Mouse (Mus musculus) embryonic facial prominence, embryonic 15.5 days (tissue): ENCODE results near the gene Ckmt2. TPM values are rescaled to one million over a fixed set of nuclear protein-coding genes. Genes with fewer than 3 reads are reported as not detected.

Experiments used
- ATAC-seq: fragments of 200-750 bp; cut with Nextera tagmentation; 2 replicates; pipeline ENCODE4 v1.8.0; 2017; ENCODE audit warnings: low read depth, moderate TSS enrichment; ENCODE audit not compliant: insufficient number of reproducible peaks, low FRiP score, low TSS enrichment
- H3K27ac ChIP-seq: fragments of 300-500 bp; sonication (generic); replicated peaks from 2 replicates; pipeline ENCODE4 v1.5.1; 2015; ENCODE audit warnings: mild to moderate bottlenecking, inconsistent platforms
- H3K27me3 ChIP-seq: fragments of 300-500 bp; sonication (generic); 2 replicates; pipeline ENCODE4 v1.6.1; 2015; ENCODE audit warnings: inconsistent platforms
- H3K36me3 ChIP-seq: fragments of 300-500 bp; sonication (generic); 2 replicates; pipeline ENCODE4 v1.6.1; 2015; ENCODE audit warnings: mild to moderate bottlenecking, inconsistent platforms
- H3K4me1 ChIP-seq: fragments of 300-500 bp; sonication (generic); 2 replicates; pipeline ENCODE4 v1.6.1; 2015; ENCODE audit warnings: inconsistent platforms
- H3K4me2 ChIP-seq: fragments of 300-500 bp; sonication (generic); replicated peaks from 2 replicates; pipeline ENCODE4 v1.6.1; 2015; ENCODE audit warnings: mild to moderate bottlenecking, inconsistent platforms
- H3K4me3 ChIP-seq: fragments of 300-500 bp; sonication (generic); replicated peaks from 2 replicates; pipeline ENCODE4 v1.5.1; 2015; ENCODE audit warnings: mild to moderate bottlenecking, inconsistent platforms
- H3K9ac ChIP-seq: fragments of 300-500 bp; sonication (generic); 2 replicates; pipeline ENCODE4 v1.6.1; 2015; ENCODE audit warnings: inconsistent platforms
- H3K9me3 ChIP-seq: fragments of 300-500 bp; sonication (generic); replicated peaks from 2 replicates; pipeline ENCODE4 v1.6.1; 2016; ENCODE audit warnings: inconsistent platforms
- WGBS: fragments of 180-500 bp; shearing (Covaris S2); methylation state at CpG from one replicate; pipeline ENCODE4 v1.1.7; 2015; 5-methylcytosine and 5-hydroxymethylcytosine counted together
- polyA plus RNA-seq: library from polyadenylated mRNA; unstranded; fragments of >200 nt; fragmentation: Nextera tagmentation; extraction: Ambion mirVana; gene quantifications from 2 replicates; pipeline ENCODE4 v1.2.1, GENCODE M21; 2015

Ckmt2 gene
- polyA plus RNA-seq, result 1.2 and 1.4 TPM in 2 replicates

- ATAC-seq, result no peak
- Histone ChIP-seq H3K36me3 (no peaks in the 10 kb centered on the region), H3K4me1 (peaks cover 20% of the 10 kb centered on the region), H3K27ac (0 out of 2 replicates have a peak within 1 kb of the TSS, but pooled peaks have one; percentile 44), H3K9me3 (no peaks in the 10 kb centered on the region), H3K4me2 (no peak within 1 kb of the TSS), H3K4me3 (no peak within 1 kb of the TSS), H3K27me3 (no peaks in the 10 kb centered on the region), H3K9ac (no peak within 1 kb of the TSS)
- 68% methylated on average over 5 of the region's 5 CpGs for WGBS
Measured at GRCm38 (mm10) chr13:91876741-91877349, at the start of gene Ckmt2. Ckmt2 (minus strand) TSS chr13:91876885.

- 56% methylated on average over 3 of the region's 3 CpGs for WGBS
Measured at GRCm38 (mm10) chr13:91921010-91921409, 44.3 kb upstream of the Ckmt2 start.

GRCm38 (mm10) chr13:91918764-91919163, 42.1 kb upstream of the Ckmt2 start:
- Histone ChIP-seq H3K9me3 (no peaks in the 10 kb centered on the region), H3K27me3 (no peaks in the 10 kb centered on the region), H3K27ac (peak overlapping the region; percentile 44; the same call in 1 of the 2 replicates), H3K9ac (no peak overlapping the region), H3K4me1 (peaks cover 21% of the 10 kb centered on the region), H3K4me3 (no peak overlapping the region), H3K4me2 (no peak overlapping the region), H3K36me3 (no peaks in the 10 kb centered on the region)
- ATAC-seq, result 0 out of 2 replicates have a peak, but pooled peaks have one; percentile 13
- 53% methylated on average over 5 of the region's 5 CpGs for WGBS

More at GRCm38 (mm10) chr13:91921010-91921409, 44.3 kb upstream of the Ckmt2 start:
- no peak overlapping the region for H3K4me2 ChIP-seq
- no peak overlapping the region for H3K4me3 ChIP-seq
- no peak overlapping the region for H3K9ac ChIP-seq
- no peaks in the 10 kb centered on the region for H3K27me3 ChIP-seq
- H3K9me3 ChIP-seq, result no peaks in the 10 kb centered on the region
- ATAC-seq, result no peak
- H3K36me3 ChIP-seq, result no peaks in the 10 kb centered on the region
- H3K27ac ChIP-seq, result no peak overlapping the region
- H3K4me1 ChIP-seq, result peaks cover 13% of the 10 kb centered on the region

GRCm38 (mm10) chr13:91917835-91918234, 41.1 kb upstream of the Ckmt2 start:
- Histone ChIP-seq H3K9ac (no peak overlapping the region), H3K27me3 (no peaks in the 10 kb centered on the region), H3K4me1 (peaks cover 21% of the 10 kb centered on the region), H3K36me3 (no peaks in the 10 kb centered on the region), H3K4me2 (no peak overlapping the region), H3K9me3 (no peaks in the 10 kb centered on the region), H3K4me3 (no peak overlapping the region), H3K27ac (no peak overlapping the region)
- ATAC-seq, result no peak
- WGBS, result 90% methylated on average over 2 of the region's 2 CpGs

GRCm38 (mm10) chr13:91916308-91916707, 39.6 kb upstream of the Ckmt2 start:
- peaks cover 21% of the 10 kb centered on the region for H3K4me1 ChIP-seq
- ATAC-seq, result no peak
- no peaks in the 10 kb centered on the region for H3K36me3 ChIP-seq
- no peaks in the 10 kb centered on the region for H3K9me3 ChIP-seq
- no peak overlapping the region for H3K4me3 ChIP-seq
- H3K9ac ChIP-seq, result no peak overlapping the region
- WGBS, result 68% methylated on average over 5 of the region's 5 CpGs
- H3K4me2 ChIP-seq, result no peak overlapping the region
- no peak overlapping the region for H3K27ac ChIP-seq
- H3K27me3 ChIP-seq, result no peaks in the 10 kb centered on the region

GRCm38 (mm10) chr13:91915582-91916239, 39.0 kb upstream of the Ckmt2 start:
- WGBS, result 64% methylated on average over 6 of the region's 6 CpGs
- H3K9me3 ChIP-seq, result no peaks in the 10 kb centered on the region
- H3K4me1 ChIP-seq, result peaks cover 21% of the 10 kb centered on the region
- H3K27ac ChIP-seq, result no peak overlapping the region
- H3K4me2 ChIP-seq, result no peak overlapping the region
- no peaks in the 10 kb centered on the region for H3K27me3 ChIP-seq
- no peaks in the 10 kb centered on the region for H3K36me3 ChIP-seq
- ATAC-seq, result peak; percentile 67
- H3K9ac ChIP-seq, result no peak overlapping the region
- H3K4me3 ChIP-seq, result no peak overlapping the region

- no peak overlapping the region for H3K4me3 ChIP-seq
- H3K27ac ChIP-seq, result no peak overlapping the region
- no peaks in the 10 kb centered on the region for H3K36me3 ChIP-seq
- no peak for ATAC-seq
- H3K4me2 ChIP-seq, result no peak overlapping the region
- no peaks in the 10 kb centered on the region for H3K9me3 ChIP-seq
- no peaks in the 10 kb centered on the region for H3K27me3 ChIP-seq
- WGBS, result 54% methylated on average over 4 of the region's 4 CpGs
- no peak overlapping the region for H3K9ac ChIP-seq
- peaks cover 21% of the 10 kb centered on the region for H3K4me1 ChIP-seq
Measured at GRCm38 (mm10) chr13:91915192-91915581, 38.5 kb upstream of the Ckmt2 start.

- ATAC-seq, result no peak
- Histone ChIP-seq H3K9me3 (no peaks in the 10 kb centered on the region), H3K27me3 (no peaks in the 10 kb centered on the region), H3K36me3 (no peaks in the 10 kb centered on the region), H3K4me2 (no peak overlapping the region), H3K4me3 (no peak overlapping the region), H3K4me1 (peaks cover 14% of the 10 kb centered on the region), H3K27ac (no peak overlapping the region), H3K9ac (no peak overlapping the region)
Measured at GRCm38 (mm10) chr13:91911652-91912051, 35.0 kb upstream of the Ckmt2 start.

- no peaks in the 10 kb centered on the region for H3K27me3 ChIP-seq
- H3K4me3 ChIP-seq, result no peak overlapping the region
- ATAC-seq, result no peak
- no peak overlapping the region for H3K4me2 ChIP-seq
- H3K4me1 ChIP-seq, result peaks cover 10% of the 10 kb centered on the region
- H3K36me3 ChIP-seq, result no peaks in the 10 kb centered on the region
- H3K9ac ChIP-seq, result no peak overlapping the region
- no peak overlapping the region for H3K27ac ChIP-seq
- no peaks in the 10 kb centered on the region for H3K9me3 ChIP-seq
Measured at GRCm38 (mm10) chr13:91911211-91911610, 34.5 kb upstream of the Ckmt2 start.

- Histone ChIP-seq H3K27me3 (no peaks in the 10 kb centered on the region), H3K9ac (no peak overlapping the region), H3K4me2 (no peak overlapping the region), H3K36me3 (no peaks in the 10 kb centered on the region), H3K4me1 (no peaks in the 10 kb centered on the region), H3K27ac (no peak overlapping the region), H3K9me3 (no peaks in the 10 kb centered on the region), H3K4me3 (no peak overlapping the region)
- ATAC-seq, result no peak
- 37% methylated on average over 10 of the region's 10 CpGs for WGBS
Measured at GRCm38 (mm10) chr13:91908202-91908980, 31.7 kb upstream of the Ckmt2 start.

GRCm38 (mm10) chr13:91906338-91906737, 29.7 kb upstream of the Ckmt2 start:
- Histone ChIP-seq H3K36me3 (no peaks in the 10 kb centered on the region), H3K4me3 (no peak overlapping the region), H3K27ac (no peak overlapping the region), H3K9me3 (no peaks in the 10 kb centered on the region), H3K4me1 (no peaks in the 10 kb centered on the region), H3K27me3 (no peaks in the 10 kb centered on the region), H3K9ac (no peak overlapping the region), H3K4me2 (no peak overlapping the region)
- 75% methylated on average over 3 of the region's 3 CpGs for WGBS
- ATAC-seq, result no peak
